Mouse (Mus musculus): ENCODE data around the gene Ctps.

Ctps gene

GRCm38 (mm10) chr4:120571070-120571464 is 991 bp upstream of the Ctps start:
- no peak for DNase-seq (ENCODE audit: low spot score in 2 of 2)

GRCm38 (mm10) chr4:120570438-120571069 is 478 bp upstream of the Ctps start:
- DNase-seq (ENCODE audit: low spot score in 2 of 2), result no peak

- DNase-seq (ENCODE audit: low spot score in 2 of 2), result no peak
Observed at GRCm38 (mm10) chr4:120569025-120569424, 1.1 kb downstream of the Ctps start.

DNA sequence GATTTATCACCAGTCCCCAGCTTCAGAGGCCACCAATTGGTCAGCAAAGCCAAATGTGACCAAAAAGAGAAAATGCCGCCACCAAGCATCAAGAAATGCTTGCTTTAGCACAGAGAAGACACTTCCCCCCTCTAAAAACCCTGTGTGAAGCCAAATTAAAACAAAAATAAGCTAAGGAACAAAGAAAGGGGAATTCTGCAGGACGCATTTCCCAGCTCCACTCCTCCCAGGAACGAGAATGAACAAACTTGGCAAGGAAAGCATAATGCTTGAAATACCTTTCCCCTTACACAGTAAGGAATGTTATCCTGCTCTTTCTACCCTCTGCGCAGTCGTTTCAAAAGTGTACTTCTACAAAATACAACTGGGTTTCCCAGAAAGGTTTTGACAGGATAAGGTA is 2.1 kb downstream of the Ctps start:
- no peak for DNase-seq (ENCODE audit: low spot score in 2 of 2)

DNA sequence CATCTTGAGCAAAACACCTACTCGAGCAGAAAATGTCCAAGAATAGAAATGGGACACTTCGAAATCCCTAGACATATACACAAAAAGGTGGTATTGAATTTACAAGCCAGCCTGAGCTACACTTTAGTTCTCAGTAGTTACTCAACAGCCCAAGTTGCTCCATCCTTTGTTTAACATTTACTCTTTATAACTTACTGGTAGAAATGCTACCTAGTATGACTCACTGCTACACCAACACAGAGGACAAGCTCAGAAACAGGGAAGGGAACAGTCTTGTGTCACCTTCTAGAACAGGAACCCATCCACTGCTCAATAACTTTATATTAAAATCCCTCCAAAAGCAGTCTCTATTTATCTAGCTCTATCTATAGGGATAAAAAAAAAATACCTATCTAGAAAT is 4.3 kb downstream of the Ctps start:
- no peak for DNase-seq (ENCODE audit: low spot score in 2 of 2)

- DNase-seq (ENCODE audit: low spot score in 2 of 2), result no peak
Observed at GRCm38 (mm10) chr4:120556592-120556991, 13.5 kb downstream of the Ctps start.

DNA sequence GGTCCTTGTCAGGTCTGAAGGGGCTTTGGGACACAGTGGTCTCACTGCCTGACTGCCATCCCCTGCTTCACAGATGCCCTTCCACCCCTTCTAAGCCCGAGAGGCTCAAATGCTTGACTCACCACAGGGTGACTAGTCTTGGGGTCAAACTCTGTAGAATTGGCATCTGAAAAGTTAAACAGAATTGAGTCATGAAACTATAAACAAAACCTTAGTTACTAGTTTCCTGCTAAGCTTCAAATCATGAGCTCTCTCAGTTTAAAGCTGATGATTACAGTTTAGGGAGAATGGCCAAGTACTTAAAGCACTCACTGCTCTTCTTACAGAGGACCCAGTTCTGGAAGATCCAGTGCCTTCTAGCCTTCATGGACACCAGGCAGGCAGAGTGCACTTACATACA is 25.2 kb downstream of the Ctps start:
- DNase-seq (ENCODE audit: low spot score in 2 of 2), result no peak

- DNase-seq (ENCODE audit: low spot score in 2 of 2), result no peak
Observed at GRCm38 (mm10) chr4:120538664-120539063, 31.4 kb downstream of the Ctps start.

DNA sequence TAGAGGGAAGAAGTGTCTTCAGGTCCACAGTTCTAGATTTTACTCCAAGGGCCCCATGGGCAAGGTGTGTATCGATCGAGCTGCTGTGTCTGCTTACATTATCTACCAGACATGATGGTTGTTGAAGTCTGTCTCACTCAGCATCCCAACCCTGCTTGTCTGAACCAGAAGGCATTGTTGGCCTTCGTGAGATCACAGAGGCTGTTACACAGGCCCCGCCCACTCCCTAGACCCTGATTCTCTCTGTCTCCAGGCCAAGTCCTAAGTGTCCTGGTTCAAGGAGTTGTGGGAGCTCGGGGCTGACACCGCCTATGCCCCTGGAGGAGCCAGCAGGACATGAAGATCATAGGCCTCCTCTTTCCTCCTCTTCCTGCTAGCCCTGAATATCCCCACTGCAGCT is 38.1 kb downstream of the Ctps start, which contains the start of gene Slfnl1:
Gene Slfnl1, plus strand, starts transcription at position 246 of the 400 bp plus-strand sequence.
- no peak for DNase-seq (ENCODE audit: low spot score in 2 of 2)

GRCm38 (mm10) chr4:120528171-120528570 is 41.9 kb downstream of the Ctps start:
- no peak for DNase-seq (ENCODE audit: low spot score in 2 of 2)

DNA sequence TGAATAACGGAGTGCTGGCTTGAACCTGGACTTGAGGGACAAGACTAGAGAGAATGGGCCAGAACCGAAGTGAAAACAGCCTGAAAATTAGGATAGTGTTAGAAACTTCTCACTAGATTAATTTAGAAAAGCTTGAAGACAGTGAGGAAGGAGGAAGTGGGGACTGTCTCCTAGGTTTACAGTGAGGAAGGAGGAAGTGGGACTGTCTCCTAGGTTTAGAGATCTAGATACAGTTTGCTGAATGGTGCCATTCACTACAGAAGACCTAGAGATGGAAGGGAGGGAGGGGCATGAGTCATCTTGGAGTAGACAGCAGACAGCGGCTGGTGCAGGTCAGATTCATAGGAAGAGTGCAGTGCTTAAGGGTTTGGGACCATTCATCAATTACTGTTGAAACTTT is 47.0 kb downstream of the Ctps start:
- no peak for DNase-seq (ENCODE audit: low spot score in 2 of 2)

DNA sequence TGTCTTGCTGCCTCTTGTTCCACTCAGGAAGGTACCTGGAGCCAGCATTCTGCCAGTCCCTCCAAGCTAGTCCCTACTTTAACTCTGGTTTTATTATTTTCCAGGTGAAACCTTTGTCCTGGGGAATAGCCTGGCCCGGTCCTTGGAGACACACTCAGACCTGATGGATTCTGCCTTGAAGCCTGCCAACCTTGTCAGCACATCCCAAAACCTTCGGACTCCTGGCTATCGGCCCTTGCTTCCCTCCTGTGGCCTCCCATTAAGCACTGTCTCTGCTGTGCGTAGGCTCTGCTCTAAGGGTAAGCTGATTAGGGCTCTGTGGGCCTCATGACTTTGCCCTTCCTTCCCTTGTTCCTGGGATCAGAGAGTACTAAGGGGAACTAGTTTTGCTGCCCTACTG is 47.7 kb downstream of the Ctps start:
- no peak for DNase-seq (ENCODE audit: low spot score in 2 of 2)

- DNase-seq (ENCODE audit: low spot score in 2 of 2), result no peak
Observed at GRCm38 (mm10) chr4:120521761-120522160, 48.3 kb downstream of the Ctps start.

DNA sequence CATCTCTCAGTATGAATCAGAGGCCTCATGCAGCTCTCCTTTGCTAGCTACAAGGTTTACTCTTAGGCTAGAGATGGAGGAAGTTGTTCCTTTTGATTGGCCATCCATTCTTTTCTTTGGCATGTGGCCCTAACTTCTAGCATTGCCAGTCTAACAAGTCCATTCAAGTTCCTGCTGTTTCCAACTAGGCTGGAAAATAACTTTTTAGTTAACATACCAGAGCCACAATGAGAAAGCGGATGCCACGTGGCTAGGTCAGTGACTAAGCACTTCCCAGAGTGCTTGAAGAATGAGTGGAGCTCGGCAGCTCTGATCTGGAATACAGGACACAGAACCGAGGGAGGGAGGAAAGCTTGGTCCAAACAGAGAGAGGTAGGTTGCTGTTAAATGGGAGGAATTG is 52.7 kb downstream of the Ctps start:
- DNase-seq (ENCODE audit: low spot score in 2 of 2), result peak; percentile 28 to 60

GRCm38 (mm10) chr4:120516907-120517306 is 53.2 kb downstream of the Ctps start:
- DNase-seq (ENCODE audit: low spot score in 2 of 2), result peak in 1 of 2 experiments; percentile 22

GRCm38 (mm10) chr4:120516491-120516890 is 53.6 kb downstream of the Ctps start:
- peak; percentile 17 to 70 for DNase-seq (ENCODE audit: low spot score in 2 of 2)

DNA sequence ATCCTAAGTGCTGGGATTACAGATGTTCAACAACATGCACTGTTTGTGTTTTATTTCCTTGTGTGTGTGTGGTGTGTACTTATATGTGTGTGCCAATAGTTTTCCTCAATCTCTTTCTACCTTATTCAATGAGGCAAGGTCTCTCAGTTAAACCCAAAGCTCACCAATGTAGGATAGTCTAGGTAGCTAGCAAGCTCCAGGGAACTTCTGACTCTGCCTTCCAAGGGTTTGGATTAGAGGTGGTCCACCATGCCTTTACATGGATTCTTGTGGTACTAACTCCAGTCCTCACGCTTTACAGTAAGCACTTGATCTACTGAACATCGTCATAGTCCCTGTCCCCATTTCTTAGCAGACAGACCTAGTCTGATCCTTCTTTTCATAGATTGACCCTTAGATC is 55.7 kb downstream of the Ctps start:
- no peak for DNase-seq (ENCODE audit: low spot score in 2 of 2)

GRCm38 (mm10) chr4:120511203-120511602 is 58.9 kb downstream of the Ctps start:
- DNase-seq (ENCODE audit: low spot score in 2 of 2), result no peak

DNA sequence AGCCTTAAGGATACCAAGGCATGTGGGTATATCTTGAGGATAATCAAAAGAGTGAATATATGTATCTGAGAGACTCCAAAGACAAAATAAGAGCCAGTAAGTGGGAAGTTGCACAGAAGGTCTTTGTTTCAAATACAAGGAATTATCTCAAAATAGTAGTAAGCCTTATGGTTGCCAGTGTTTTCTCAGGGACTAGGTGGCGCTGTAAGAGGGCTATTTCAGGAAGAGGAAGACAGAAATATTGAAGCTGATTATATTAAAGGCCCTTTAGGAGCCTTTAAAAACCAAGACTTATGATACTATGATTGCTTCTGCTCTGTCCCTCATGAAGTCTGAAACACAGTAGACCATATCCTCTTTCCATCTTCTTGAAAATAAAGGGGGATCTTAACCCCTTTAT is 63.1 kb downstream of the Ctps start:
- no peak for DNase-seq (ENCODE audit: low spot score in 2 of 2)
